Mouse (Mus musculus) cerebellum, adult 11 months (tissue): ENCODE measurements around the gene Slc16a5.

Source experiments
- DNase-seq: peaks from one replicate; pipeline ENCODE4 v3.0.0; 2022

Gene Slc16a5

DNA sequence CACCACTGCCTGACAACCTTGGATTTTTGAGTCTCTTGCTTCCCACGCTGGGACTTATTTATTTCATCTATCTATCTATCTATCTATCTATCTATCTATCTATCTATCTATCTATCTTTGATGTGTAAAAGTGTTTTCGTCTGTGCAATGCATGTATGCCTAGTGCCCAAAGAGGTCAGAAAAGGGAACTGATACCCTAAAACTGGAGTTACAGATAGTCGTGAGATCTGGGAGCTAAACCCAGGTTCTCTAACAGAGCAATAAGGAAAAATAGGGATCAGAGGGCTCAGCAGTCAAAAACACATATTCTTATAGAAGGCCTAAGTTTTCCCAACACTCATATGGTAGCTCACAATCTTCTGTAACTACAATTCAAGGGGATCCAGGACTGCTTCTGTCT lies 57.3 kb downstream of the Slc16a5 start:
- DNase-seq, result no peak

DNA sequence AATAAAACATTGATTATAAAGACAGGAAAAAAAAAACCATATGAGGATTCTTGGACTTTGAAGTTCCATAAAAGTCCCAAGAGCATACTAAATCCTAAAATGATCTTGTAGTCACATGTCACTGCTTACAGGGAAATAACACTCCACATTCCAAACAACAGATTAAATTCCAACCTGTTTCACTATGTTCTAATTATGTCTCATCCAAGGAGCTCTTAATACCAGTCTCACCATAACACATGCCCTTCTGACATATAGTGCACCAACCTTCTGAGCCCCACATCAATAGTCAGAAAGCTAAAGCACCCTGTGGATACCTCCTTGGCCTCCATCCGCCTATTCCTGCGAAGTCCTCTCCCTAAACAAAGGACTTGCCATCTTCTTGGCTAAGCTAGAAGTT lies 57.9 kb downstream of the Slc16a5 start:
- DNase-seq, result no peak

DNA sequence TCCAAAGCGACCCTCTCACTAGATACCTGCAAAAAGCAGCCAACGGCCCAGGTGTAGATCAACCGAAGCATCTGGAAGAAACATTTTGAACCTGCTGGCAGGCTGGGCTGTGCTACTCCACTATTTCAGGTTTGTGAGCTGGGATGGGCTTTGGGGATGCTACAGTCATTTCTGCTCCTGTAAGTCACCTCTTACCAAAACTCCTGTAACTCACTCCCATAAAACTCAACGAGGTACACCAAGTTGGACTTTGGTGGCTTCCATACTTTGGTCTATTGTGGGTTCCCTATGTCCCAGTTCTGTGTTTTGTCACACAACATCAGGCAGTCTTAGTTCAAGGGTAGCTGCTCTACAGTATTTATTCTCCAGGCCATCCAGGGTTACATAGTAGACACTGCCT lies 58.8 kb downstream of the Slc16a5 start:
- no peak for DNase-seq

DNA sequence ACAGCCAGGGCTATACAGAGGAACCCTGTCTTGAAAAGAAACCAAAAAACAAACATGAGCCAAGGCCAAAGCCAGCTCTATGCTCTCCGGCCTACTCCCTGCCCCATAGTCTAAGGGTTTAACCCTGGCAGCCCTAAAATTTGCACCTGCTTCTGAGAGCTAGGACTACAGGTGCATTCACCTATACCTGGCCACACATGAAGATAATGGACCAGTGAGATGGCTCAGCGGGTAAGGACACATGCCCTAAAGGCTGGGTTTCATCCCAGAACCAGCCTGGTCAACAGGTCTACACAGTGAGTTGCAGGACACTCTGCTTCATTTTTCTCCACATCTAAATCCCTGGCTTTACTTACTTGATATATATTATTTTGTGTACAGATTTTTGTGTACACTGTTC lies 60.0 kb downstream of the Slc16a5 start:
- no peak for DNase-seq

DNA sequence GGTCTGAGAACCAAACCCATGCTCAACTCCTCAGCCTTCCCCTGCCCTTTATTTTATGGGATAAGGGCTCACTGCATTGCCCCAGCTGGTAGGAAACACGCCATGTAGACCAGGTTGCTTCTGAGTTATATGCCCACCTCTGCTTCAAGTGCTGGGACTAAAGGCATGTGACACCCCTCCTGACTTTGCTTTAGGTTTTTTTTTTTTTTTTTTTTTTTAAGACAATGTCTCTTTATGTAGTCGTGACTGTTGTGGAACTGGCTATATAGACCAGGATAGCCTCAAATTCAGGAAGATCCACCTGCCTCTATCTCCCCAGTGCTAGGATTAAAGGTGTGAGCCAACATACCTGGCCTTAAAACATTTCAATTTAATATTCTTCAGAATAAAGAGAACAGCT lies 60.4 kb downstream of the Slc16a5 start:
- no peak for DNase-seq
